Comparison of ENCODE assay signal across 8 mouse cellular contexts in the genomic region with DNA sequence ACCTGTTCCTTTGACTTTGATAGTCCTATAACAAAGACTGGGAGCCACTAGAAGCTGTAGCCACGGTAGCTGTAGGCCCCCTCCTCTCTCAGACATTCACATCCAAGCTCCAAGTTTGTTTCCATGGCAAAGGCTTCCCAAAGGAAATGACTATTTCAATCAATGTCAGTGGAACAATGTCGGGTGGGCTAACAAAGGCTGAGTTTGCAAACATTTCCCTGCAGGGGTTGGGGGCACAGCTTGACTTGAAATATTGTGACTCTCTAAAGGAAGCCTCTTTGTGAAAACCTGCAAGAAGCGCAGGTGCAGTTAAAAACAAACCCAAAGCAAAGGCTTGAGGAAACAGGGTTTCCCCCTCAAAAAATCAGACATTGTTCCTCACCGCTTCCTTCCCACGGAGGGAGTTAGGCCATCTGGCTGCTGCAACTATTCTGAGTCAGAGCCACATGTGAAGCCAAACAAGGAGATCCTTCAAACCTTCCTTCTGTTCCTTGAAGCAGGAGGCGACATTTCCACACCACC. TPM values are rescaled to one million over a fixed set of nuclear protein-coding genes. Genes with fewer than 3 reads are reported as not detected.
A peak's percentile ranks its signal among the peaks of the same experiment; 100 is the strongest.
DNase-seq lines count a peak whose midpoint lies in the region; ATAC-seq lines count a peak whose summit lies in the region.

No protein-coding gene starts in this region.

- H3K4me1 ChIP-seq in lung, embryonic 15.5 days = no peaks in the 10 kb centered on the region
- peaks cover 10% of the 10 kb centered on the region for H3K4me1 ChIP-seq in midbrain, embryonic 12.5 days

- no peak overlapping the region for H3K4me3 ChIP-seq in lung, embryonic 15.5 days
- no peak overlapping the region for H3K4me3 ChIP-seq in midbrain, embryonic 12.5 days

- no peak overlapping the region for H3K4me2 ChIP-seq in lung, embryonic 15.5 days
- 0 out of 2 replicates have a peak overlapping the region, but pooled peaks have one; percentile 14 for H3K4me2 ChIP-seq in midbrain, embryonic 12.5 days (replicated peaks)

- no peaks in the 10 kb centered on the region for H3K27me3 ChIP-seq in lung, embryonic 15.5 days
- H3K27me3 ChIP-seq in midbrain, embryonic 12.5 days = no peaks in the 10 kb centered on the region

- peak; percentile 66 to 82 for DNase-seq in frontal cortex, adult 2 months (ENCODE audit: extremely low spot score in 1 of 2, low spot score in 1 of 2)
- DNase-seq in frontal cortex, postnatal 14 days (ENCODE audit: low spot score in 2 of 2) = no peak
- no peak for DNase-seq in lung, postnatal 25 days (ENCODE audit: low spot score)
- DNase-seq in thymus, postnatal 10 days (ENCODE audit: low spot score in 2 of 2) = peak; percentile 35 to 49
- no peak for DNase-seq in cerebellum, adult 11-12 months
- DNase-seq in kidney, postnatal 36 days = no peak

- H3K9me3 ChIP-seq in lung, embryonic 15.5 days = no peaks in the 10 kb centered on the region
- no peaks in the 10 kb centered on the region for H3K9me3 ChIP-seq in midbrain, embryonic 12.5 days

- H3K9ac ChIP-seq in lung, embryonic 15.5 days = no peak overlapping the region
- H3K9ac ChIP-seq in midbrain, embryonic 12.5 days (replicated peaks) = no peak overlapping the region

- peak; percentile 35; the same call in 1 of the 2 replicates for ATAC-seq in lung, embryonic 15.5 days (ENCODE audit: borderline replicate concordance, extremely low read depth, low FRiP score, low TSS enrichment)
- ATAC-seq in midbrain, embryonic 12.5 days (ENCODE audit: low FRiP score, low read depth) = peak; percentile 60; the same call in 1 of the 2 replicates

- H3K36me3 ChIP-seq in lung, embryonic 15.5 days = no peaks in the 10 kb centered on the region
- H3K36me3 ChIP-seq in midbrain, embryonic 12.5 days = no peaks in the 10 kb centered on the region

- peak overlapping the region; percentile 70 for H3K27ac ChIP-seq in lung, embryonic 15.5 days
- H3K27ac ChIP-seq in midbrain, embryonic 12.5 days (replicated peaks) = peak overlapping the region; percentile 73

- 27% methylated on average over 6 of the region's 6 CpGs for WGBS in lung, embryonic 15.5 days
- WGBS in midbrain, embryonic 12.5 days = 16% methylated on average over 6 of the region's 6 CpGs

RNA-seq across cellular contexts. Expression of gene Vash1, which starts 19.0 kb away (rescaled TPM):
- 21.3 and 22.4 TPM in 2 replicates for polyA plus RNA-seq in frontal cortex, adult 2 months (2012; rRNA removed)
- polyA plus RNA-seq in lung, embryonic 15.5 days (2015; fragmentation: Nextera tagmentation; extraction: Ambion mirVana) = 13.0 and 13.1 TPM in 2 replicates
- 33.2 and 36.3 TPM in 2 replicates for polyA plus RNA-seq in midbrain, embryonic 12.5 days (2016; fragmentation: Nextera tagmentation; extraction: Ambion mirVana)

Comparison
In these comparisons a context has a peak if more than half of its experiments do, and no peak if none do; other contexts are left out.
1. DNase-seq: peak in frontal cortex, adult 2 months (2 of 2) and thymus, postnatal 10 days (2 of 2); none in frontal cortex, postnatal 14 days (0 of 2), lung, postnatal 25 days (single experiment), cerebellum, adult 11-12 months (single experiment) and kidney, postnatal 36 days (0 of 2).